Mouse (Mus musculus) ES-E14 (cell line): ENCODE results near the gene Sigirr.

Experiments used
- CHD2 ChIP-seq: IDR thresholded peaks from 2 replicates; pipeline ENCODE4 v1.6.1; 2014; ENCODE audit warnings: mild to moderate bottlenecking, low read depth, low read length, inconsistent platforms
- MAFK ChIP-seq: IDR thresholded peaks from 2 replicates; pipeline ENCODE4 v1.6.1; 2014; ENCODE audit warnings: mild to moderate bottlenecking, low read depth, low read length, inconsistent platforms; ENCODE audit not compliant: insufficient read depth

GRCm38 (mm10) chr7:141094487-141095205 lies 5.7 kb downstream of the Sigirr start:
- no peak for TF ChIP-seq CHD2
- no peak for TF ChIP-seq MAFK
